Mouse (Mus musculus): Measurements from ENCODE around the gene Cnbd2.
"Not testable (repeated sequence)": the region's sequence is repeated elsewhere in the genome, so short reads cannot be mapped to it uniquely, and the experiment has no call there.

The Cnbd2 gene

GRCm38 (mm10) chr2:156392461-156393154, 80.5 kb downstream of the Cnbd2 start:
- DNase-seq, result peak; percentile 86 to 87

GRCm38 (mm10) chr2:156393155-156393828, 81.2 kb downstream of the Cnbd2 start:
- DNase-seq, result peak; percentile 44 to 50

GRCm38 (mm10) chr2:156394282-156394681, 82.2 kb downstream of the Cnbd2 start:
- no peak for DNase-seq

DNA sequence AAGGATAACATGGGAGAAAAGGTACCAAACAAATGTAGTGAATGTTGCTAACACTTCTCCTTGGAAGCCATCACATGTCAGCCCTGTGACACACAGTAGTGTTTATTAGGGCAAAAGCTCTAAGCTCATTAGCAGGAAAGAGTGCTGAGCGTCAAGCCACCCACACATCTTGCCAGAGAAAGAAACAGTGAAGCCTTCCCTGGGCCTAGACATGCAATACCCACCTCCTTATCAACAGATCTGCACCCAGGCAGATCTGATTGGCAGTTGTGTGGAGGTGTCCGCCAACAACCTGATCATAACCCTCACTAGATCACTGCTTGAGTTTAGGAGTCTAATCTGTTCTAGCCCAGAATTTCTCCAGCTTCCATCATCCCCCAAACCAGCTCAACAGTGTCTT, 84.0 kb downstream of the Cnbd2 start:
- DNase-seq, result no peak

DNA sequence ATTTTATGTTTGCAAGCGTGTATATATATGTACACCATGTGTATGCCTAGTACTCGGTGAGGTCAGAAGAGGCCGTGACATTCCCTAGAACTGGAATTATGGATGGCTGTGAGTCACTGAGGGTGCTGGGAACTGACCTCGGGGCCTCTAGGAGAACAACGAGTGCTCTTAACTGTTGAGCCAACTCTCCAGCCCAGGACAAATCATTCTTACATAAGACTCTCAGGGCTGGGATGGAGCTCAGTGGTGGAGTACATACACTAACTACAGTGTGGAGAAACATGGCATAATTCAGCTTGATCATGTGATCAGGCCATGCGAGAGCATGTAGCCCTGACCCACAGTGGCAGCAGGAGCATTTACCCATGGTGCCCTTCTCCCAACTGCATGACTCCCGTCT, 85.9 kb downstream of the Cnbd2 start:
- DNase-seq, result no peak

DNA sequence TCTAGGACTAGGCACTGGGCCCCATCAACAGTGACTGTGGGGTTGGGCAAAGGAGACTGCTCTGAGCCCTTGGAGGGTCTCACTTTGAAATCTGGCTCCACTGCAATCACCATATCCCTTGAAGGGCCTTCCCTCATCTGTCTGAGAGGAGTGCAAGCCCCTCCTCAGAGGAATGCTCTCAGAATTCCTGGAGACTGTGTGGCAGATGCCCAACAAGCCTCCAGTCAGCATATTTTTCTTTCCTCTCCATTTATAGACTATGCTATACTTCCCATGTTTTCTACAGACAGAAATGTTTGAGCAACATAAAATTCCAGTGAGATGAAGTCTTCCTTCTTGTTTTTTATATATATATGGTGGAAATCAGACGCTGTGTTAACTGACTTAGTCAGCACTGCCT, 87.4 kb downstream of the Cnbd2 start:
- DNase-seq, result no peak

GRCm38 (mm10) chr2:156401331-156401730, 89.2 kb downstream of the Cnbd2 start:
- DNase-seq, result peak; percentile 71 to 78

DNA sequence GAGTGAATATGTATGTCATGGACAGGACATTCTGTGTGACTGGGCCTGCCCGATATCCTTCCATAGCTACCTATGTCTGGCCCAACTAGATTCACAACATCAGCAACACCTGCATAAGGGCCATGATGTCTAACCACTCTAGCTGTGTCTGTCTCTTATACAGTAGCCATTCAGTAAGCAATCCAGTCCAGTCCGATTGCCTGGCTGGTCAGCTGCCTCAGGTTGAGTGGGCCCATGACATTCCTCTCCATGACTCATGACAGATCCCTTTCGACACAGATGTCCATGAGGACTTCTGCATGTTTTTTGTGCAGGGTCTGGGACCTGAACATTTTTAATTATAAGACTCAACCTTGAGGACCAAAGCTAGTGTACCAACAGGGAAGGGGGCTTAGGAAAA, 89.9 kb downstream of the Cnbd2 start:
- no peak for DNase-seq

GRCm38 (mm10) chr2:156406987-156407386, 94.9 kb downstream of the Cnbd2 start:
- DNase-seq, result no peak

DNA sequence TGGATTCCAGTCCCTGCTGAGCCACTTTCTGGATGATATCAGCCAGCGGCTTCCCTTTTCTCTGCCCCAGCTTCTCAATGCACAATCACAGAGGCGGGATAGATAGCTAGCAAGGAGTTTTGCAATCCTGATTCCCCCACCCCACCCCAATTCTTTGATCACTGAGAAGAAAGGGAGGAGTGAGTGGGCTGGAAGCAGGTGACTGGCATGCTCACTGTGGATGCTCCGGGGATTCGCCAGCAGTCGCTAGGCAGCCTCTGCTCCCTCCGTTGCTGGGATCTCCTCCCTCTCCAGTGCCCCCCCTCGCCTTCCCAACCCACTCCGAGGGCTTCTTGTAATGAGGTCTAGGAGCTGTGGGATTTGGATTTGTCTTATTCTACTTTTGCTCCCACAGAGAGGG, 96.1 kb downstream of the Cnbd2 start:
- peak in 1 of 2 experiments; percentile 22 for DNase-seq

GRCm38 (mm10) chr2:156411348-156411747, 99.2 kb downstream of the Cnbd2 start:
- not testable (repeated sequence) for DNase-seq

GRCm38 (mm10) chr2:156414996-156415395, 102.9 kb downstream of the Cnbd2 start:
- DNase-seq, result no peak

GRCm38 (mm10) chr2:156415674-156416073, 103.6 kb downstream of the Cnbd2 start:
- DNase-seq, result no peak

DNA sequence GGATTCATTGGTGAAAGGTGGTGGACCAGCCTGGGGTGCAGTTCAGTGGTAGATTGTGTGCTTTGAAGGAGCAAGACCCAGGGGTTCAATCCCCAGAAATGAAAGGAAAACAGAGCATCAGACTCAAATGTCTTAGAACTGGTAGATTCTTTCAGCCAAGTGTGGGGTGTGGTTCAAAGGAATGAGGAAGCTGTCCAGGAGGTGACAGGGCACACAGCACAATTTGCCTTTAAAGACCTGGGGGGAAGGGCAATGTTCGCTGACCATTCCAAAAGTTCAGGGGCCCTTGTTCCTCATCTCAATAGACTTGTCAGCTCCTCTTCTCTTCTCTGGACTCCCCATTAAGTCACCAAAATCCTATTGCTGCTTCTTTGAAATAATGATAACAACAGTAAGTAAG, 105.1 kb downstream of the Cnbd2 start:
- no peak for DNase-seq

GRCm38 (mm10) chr2:156418467-156418866, 106.4 kb downstream of the Cnbd2 start:
- no peak for DNase-seq

GRCm38 (mm10) chr2:156420327-156420693, 108.2 kb downstream of the Cnbd2 start:
- no peak for DNase-seq

GRCm38 (mm10) chr2:156420694-156421380, 108.7 kb downstream of the Cnbd2 start, which contains the start of gene Epb41l1:
Gene Epb41l1, plus strand, starts transcription at chr2:156420909.
- peak; percentile 68 to 78 for DNase-seq

GRCm38 (mm10) chr2:156421381-156422110, 109.4 kb downstream of the Cnbd2 start:
- DNase-seq, result peak; percentile 65 to 73

DNA sequence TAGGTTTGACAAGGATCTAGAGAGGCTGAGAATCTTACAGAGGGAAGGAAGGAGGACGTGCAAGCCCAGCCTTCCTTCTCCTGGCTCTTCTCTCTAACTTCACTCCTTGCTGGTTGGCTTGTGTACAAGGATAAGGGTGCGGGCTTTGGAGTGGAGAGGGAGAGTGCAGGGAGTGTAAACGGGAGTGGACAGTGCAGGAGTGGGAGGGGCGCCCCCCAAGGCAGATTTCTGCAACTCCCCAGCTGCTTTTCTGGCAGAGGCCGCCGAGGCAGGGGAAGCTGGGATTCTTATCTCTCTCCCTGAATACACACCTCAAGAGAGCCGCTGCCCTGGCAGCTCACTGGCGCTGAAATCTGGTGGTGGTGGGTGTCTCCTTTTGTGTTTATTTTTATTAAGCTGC, 110.5 kb downstream of the Cnbd2 start:
- peak; percentile 45 to 62 for DNase-seq

DNA sequence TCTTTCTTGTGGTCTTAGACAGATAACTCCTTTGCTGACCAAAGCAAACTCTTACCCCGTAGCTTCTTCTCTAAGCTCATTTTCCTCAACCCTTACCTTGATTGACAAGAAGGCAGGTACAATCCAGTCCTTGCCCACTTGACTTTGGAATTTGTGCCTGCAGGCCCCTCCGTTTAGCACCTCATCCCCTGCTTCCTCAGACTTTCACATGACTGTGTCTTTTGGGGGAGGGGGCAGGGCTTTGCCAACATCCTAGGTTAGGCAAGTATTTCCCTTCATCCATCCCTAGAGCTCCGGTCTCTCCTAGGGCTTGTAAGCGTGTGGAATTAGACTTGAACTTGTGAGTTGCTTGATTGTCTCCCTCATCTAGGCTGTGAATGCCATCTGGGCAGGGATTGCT, 111.6 kb downstream of the Cnbd2 start:
- DNase-seq, result no peak

Measured in cerebellum, postnatal 10 days (tissue).